Mouse (Mus musculus): ENCODE measurements around the gene Wbp2nl. TPM values are rescaled to one million over a fixed set of nuclear protein-coding genes. Genes with fewer than 3 reads are reported as not detected.

Wbp2nl gene
- total and polyA plus RNA-seq, 3 experiments: not detected

DNA sequence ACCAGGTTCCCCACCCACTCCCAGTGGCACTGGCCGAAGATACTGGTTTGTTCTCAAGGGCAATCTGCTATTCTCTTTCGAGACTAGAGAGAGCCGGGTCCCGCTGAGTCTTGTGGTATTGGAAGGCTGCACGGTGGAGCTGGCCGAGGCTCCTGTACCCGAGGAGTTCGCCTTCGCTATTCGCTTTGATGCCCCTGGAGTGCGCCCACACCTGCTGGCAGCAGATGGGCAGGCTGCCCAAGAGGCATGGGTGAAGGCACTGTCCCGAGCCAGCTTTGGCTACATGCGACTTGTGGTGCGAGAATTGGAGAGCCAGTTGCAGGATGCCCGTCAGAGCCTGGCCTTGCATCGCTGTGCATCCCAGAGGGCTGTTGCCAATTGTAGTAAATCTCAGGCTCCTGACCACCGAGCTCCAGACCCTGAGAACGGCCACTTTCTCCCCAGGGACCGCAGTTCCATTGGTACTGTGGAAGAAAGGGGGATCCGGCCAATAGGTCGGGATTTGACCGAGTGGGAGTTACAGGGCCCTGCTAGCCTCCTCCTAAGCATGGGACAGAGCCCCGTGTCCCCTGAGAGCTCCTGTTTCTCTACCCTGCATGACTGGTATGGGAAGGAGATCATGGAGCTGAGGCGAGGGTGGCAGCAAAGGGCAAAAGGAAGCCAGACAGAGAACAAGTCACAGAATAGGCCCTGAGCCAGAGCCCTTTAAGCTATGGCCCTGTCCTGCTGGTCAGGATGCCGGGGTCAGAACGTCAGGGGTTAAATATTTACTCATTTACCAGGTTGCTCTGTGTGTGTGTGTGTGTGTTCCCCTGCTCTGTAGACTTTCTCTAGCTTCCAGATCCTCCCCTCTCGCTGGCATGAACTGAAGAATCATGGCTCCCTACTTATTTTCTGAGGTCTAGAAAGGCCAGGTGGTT lies 44.9 kb downstream of the Wbp2nl start:
- dilution Hi-C loops (cut with MboI; ENCODE audit: extremely low pct_ligation_motif_present, extremely low pct_unique_long_range_greater_than_20kb, low sequenced_read_pairs): no loop called here
- Histone ChIP-seq H3K4me3 (replicated peaks in 1 of 3; ENCODE audit: low read depth in 2 of 3, low read length in 2 of 3, poor library complexity in 1 of 3) (no peak overlapping the region), H3K4me1 (ENCODE audit: control insufficient read depth in 1 of 2, insufficient read depth in 2 of 2) (peaks cover 12 to 22% of the 10 kb centered on the region in 2 experiments), H3K4me2 (ENCODE audit: insufficient read depth, low read depth, poor library complexity, severe bottlenecking) (no peak overlapping the region), H3K27ac (ENCODE audit: insufficient read depth, low read depth) (no peak overlapping the region), H3K79me2 (replicated peaks; ENCODE audit: control insufficient read depth, extremely low read depth, insufficient read depth, poor library complexity, severe bottlenecking) (peaks cover 17% of the 10 kb centered on the region), H3K27me3 (replicated peaks) (peaks cover 27% of the 10 kb centered on the region), H3K9ac (ENCODE audit: insufficient read depth, low read depth) (no peak overlapping the region), H3K36me3 (replicated peaks in 1 of 2; ENCODE audit: control insufficient read depth in 1 of 2, insufficient read depth in 1 of 2, low read length in 1 of 2) (peaks cover 9% of the 10 kb centered on the region in 2 experiments), H3K9me3 (replicated peaks; ENCODE audit: low read length) (no peaks in the 10 kb centered on the region)
- DNase-seq (ENCODE audit: extremely low read depth): no peak
- in situ Hi-C loops (cut with MboI; ENCODE audit: low pct_ligation_motif_present, low pct_unique_long_range_greater_than_20kb, low sequenced_read_pairs): no loop called here
- TF ChIP-seq BHLHE40 (IDR thresholded peaks at IDR 0.05; ENCODE audit: low read depth, low read length): no peak
- no peak for TF ChIP-seq MAFK (IDR thresholded peaks at IDR 0.05; ENCODE audit: insufficient replicate concordance, low read length)
- TF ChIP-seq MYC (IDR thresholded peaks at IDR 0.05; ENCODE audit: low read depth, low read length): no peak
- no peak for TF ChIP-seq ZC3H11A (IDR thresholded peaks at IDR 0.05; ENCODE audit: low read depth, low read length)
- no peak for TF ChIP-seq GABPA (IDR thresholded peaks at IDR 0.05; ENCODE audit: insufficient replicate concordance, low read depth, low read length)
- TF ChIP-seq MEF2A (IDR thresholded peaks at IDR 0.05; ENCODE audit: borderline replicate concordance, low read depth, low read length): no peak
- TF ChIP-seq EP300 (IDR thresholded peaks at IDR 0.05; ENCODE audit: low read length): no peak
- TF ChIP-seq MXI1 (IDR thresholded peaks at IDR 0.05; ENCODE audit: low read depth, low read length): no peak
- no peak for TF ChIP-seq MAX (IDR thresholded peaks at IDR 0.05; ENCODE audit: low read length)
- TF ChIP-seq JUND (conservative IDR thresholded peaks at IDR 0.05; ENCODE audit: low read depth, low read length): no peak
- TF ChIP-seq ETS1 (conservative IDR thresholded peaks at IDR 0.05; ENCODE audit: low read depth, low read length): no peak

DNA sequence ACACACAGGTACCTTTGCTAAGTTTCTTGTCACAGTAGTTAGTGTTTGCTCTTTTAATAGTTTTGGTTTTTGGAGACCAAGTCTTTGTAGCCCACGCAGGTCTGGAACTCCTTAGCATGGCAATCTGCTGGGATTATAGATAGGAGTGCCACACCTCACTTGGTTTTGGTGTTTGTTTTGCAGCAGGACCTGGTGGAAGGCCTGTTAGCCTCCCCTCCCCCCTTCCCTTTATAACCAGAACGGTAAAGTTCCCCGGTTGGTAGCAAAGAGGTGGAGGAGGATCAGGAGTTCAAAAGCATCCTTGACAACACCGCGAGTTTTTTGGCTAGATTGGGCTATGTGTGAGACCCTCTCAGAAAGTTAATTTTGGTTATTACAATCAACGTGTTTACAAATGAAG lies 46.2 kb downstream of the Wbp2nl start:
- in situ Hi-C loops (cut with MboI; ENCODE audit: low pct_ligation_motif_present, low pct_unique_long_range_greater_than_20kb, low sequenced_read_pairs) (no loop called here), dilution Hi-C loops (cut with MboI; ENCODE audit: extremely low pct_ligation_motif_present, extremely low pct_unique_long_range_greater_than_20kb, low sequenced_read_pairs) (no loop called here)
- Histone ChIP-seq H3K9me3 (replicated peaks; ENCODE audit: low read length) (no peaks in the 10 kb centered on the region), H3K4me2 (ENCODE audit: insufficient read depth, low read depth, poor library complexity, severe bottlenecking) (no peak overlapping the region), H3K4me1 (ENCODE audit: control insufficient read depth in 1 of 2, insufficient read depth in 2 of 2) (peaks cover 14 to 26% of the 10 kb centered on the region in 2 experiments), H3K27me3 (replicated peaks) (peaks cover 22% of the 10 kb centered on the region), H3K4me3 (replicated peaks in 1 of 3; ENCODE audit: low read depth in 2 of 3, low read length in 2 of 3, poor library complexity in 1 of 3) (no peak overlapping the region), H3K9ac (ENCODE audit: insufficient read depth, low read depth) (no peak overlapping the region), H3K79me2 (replicated peaks; ENCODE audit: control insufficient read depth, extremely low read depth, insufficient read depth, poor library complexity, severe bottlenecking) (peaks cover 19% of the 10 kb centered on the region), H3K36me3 (replicated peaks in 1 of 2; ENCODE audit: control insufficient read depth in 1 of 2, insufficient read depth in 1 of 2, low read length in 1 of 2) (peaks cover 23% of the 10 kb centered on the region in 2 experiments), H3K27ac (ENCODE audit: insufficient read depth, low read depth) (no peak overlapping the region)
- no peak for TF ChIP-seq UBTF (IDR thresholded peaks at IDR 0.05; ENCODE audit: low read depth, low read length)
- TF ChIP-seq PAX5 (IDR thresholded peaks at IDR 0.05; ENCODE audit: low read length): no peak
- no peak for TF ChIP-seq ELF1 (IDR thresholded peaks at IDR 0.05; ENCODE audit: low read depth, low read length)
- TF ChIP-seq BHLHE40 (IDR thresholded peaks at IDR 0.05; ENCODE audit: low read depth, low read length): no peak
- no peak for TF ChIP-seq POLR2AphosphoS2 (IDR thresholded peaks at IDR 0.05; ENCODE audit: low read depth, low read length)
- TF ChIP-seq MYC (IDR thresholded peaks at IDR 0.05; ENCODE audit: low read depth, low read length): no peak
- no peak for TF ChIP-seq RAD21 (IDR thresholded peaks at IDR 0.05; ENCODE audit: low read depth, low read length)
- no peak for TF ChIP-seq ZKSCAN1 (IDR thresholded peaks at IDR 0.05; ENCODE audit: borderline replicate concordance, low read depth, low read length)
- TF ChIP-seq ZNF384 (IDR thresholded peaks at IDR 0.05; ENCODE audit: low read depth, low read length): no peak
- TF ChIP-seq ZC3H11A (IDR thresholded peaks at IDR 0.05; ENCODE audit: low read depth, low read length): no peak
- no peak for DNase-seq (ENCODE audit: extremely low read depth)
